Mouse (Mus musculus) kidney, adult 2 months (tissue): ENCODE results near the gene Zkscan1.
"Not testable (repeated sequence)": the region's sequence is repeated elsewhere in the genome, so short reads cannot be mapped to it uniquely, and the experiment has no call there.

Experiments
- CTCF ChIP-seq: fragments of 200-500 bp; conservative IDR thresholded peaks from 2 replicates; pipeline ENCODE4 v1.5.1; 2011; ENCODE audit warnings: low read depth, mild to moderate bottlenecking, control low read depth, low read length, moderate library complexity, mixed read lengths; ENCODE audit not compliant: insufficient read depth, insufficient read length
- POLR2A ChIP-seq: fragments of 200-500 bp; IDR thresholded peaks from one replicate; pipeline ENCODE4 v1.6.1; 2011; ENCODE audit warnings: low read depth, low read length, control low read depth

- not testable (repeated sequence) for TF ChIP-seq CTCF, POLR2A
Observed at GRCm38 (mm10) chr5:138109847-138110396, 25.0 kb downstream of the Zkscan1 start.
